Mouse (Mus musculus) myocyte (in vitro differentiated cells): Measurements from ENCODE around the gene Flrt3.

Experiments used
- MAX ChIP-seq: IDR thresholded peaks from one replicate; pipeline ENCODE4 v1.6.1; 2011; ENCODE audit warnings: low read depth, mild to moderate bottlenecking, control low read depth
- POLR2A ChIP-seq: IDR thresholded peaks from one replicate; pipeline ENCODE4 v1.6.1; 2011; ENCODE audit warnings: low read depth, mild to moderate bottlenecking, control low read depth, moderate library complexity; ENCODE audit not compliant: insufficient read length
- TCF12 ChIP-seq: IDR thresholded peaks from one replicate; pipeline ENCODE4 v1.6.1; 2011; ENCODE audit warnings: mild to moderate bottlenecking, control low read depth; ENCODE audit not compliant: poor library complexity, insufficient read depth, severe bottlenecking
- USF1 ChIP-seq: IDR thresholded peaks from one replicate; pipeline ENCODE4 v1.6.1; 2011; ENCODE audit warnings: low read depth, mild to moderate bottlenecking, control low read depth, moderate library complexity

- no peak for TF ChIP-seq POLR2A
- TF ChIP-seq MAX = no peak
- no peak for TF ChIP-seq USF1
- no peak for TF ChIP-seq TCF12
Observed at GRCm38 (mm10) chr2:140669786-140670185, 1.5 kb downstream of the Flrt3 start.
